Mouse (Mus musculus) brain, embryonic 14.5 days (tissue): ENCODE measurements around the gene Nr2c2.

Experiments
- CTCF ChIP-seq: fragments of 200-500 bp; IDR thresholded peaks from 2 replicates; pipeline ENCODE4 v1.5.1; 2012; ENCODE audit warnings: inconsistent platforms, mild to moderate bottlenecking, moderate library complexity, borderline replicate concordance; ENCODE audit not compliant: insufficient read depth, insufficient read length; ENCODE audit errors: extremely low read depth
- POLR2A ChIP-seq: fragments of 200-500 bp; IDR thresholded peaks from 2 replicates; pipeline ENCODE4 v1.6.1; 2012; ENCODE audit warnings: mild to moderate bottlenecking, inconsistent platforms, borderline replicate concordance; ENCODE audit not compliant: poor library complexity, insufficient read depth, insufficient read length, severe bottlenecking; ENCODE audit errors: extremely low read depth

- TF ChIP-seq CTCF, result no peak
- TF ChIP-seq POLR2A, result no peak
Measured at GRCm38 (mm10) chr6:92042850-92043249, 48.3 kb upstream of the Nr2c2 start.
